Mouse (Mus musculus): Measurements from ENCODE around the gene Dagla. TPM values are rescaled to one million over a fixed set of nuclear protein-coding genes. Genes with fewer than 3 reads are reported as not detected.

The Dagla gene
- polyA plus RNA-seq, 1 experiment from 2014 or later, result 1.3 TPM

DNA sequence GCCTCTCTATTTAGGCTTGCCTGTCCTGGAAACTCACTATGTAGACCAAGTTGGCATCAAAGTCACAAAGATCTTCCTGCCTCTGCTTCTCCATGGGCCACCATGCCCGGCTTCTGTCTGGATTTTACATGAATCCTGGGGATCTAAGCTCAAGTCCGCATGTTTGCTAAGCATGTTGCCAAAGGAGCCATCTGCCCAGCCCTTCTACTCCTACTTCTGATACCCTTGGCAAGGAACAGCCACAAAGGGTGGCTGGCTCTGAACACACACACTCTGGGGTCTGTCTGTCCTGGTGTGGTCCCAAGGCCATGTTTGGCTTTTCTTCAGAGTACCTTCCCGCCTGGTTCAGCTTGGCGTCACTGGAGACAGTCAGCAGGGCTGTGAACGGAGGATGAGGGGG is 2.7 kb upstream of the Dagla start:
- ATAC-seq (ENCODE audit: insufficient number of reproducible peaks, low FRiP score), result no peak
- H3K36me3 ChIP-seq, result no peaks in the 10 kb centered on the region
- H3K4me3 ChIP-seq, result no peak overlapping the region
- peaks cover 18% of the 10 kb centered on the region for H3K4me1 ChIP-seq (replicated peaks)
- no peak overlapping the region for H3K9ac ChIP-seq
- no peaks in the 10 kb centered on the region for H3K9me3 ChIP-seq (replicated peaks)
- no peak overlapping the region for H3K4me2 ChIP-seq
- peaks cover 37% of the 10 kb centered on the region for H3K27me3 ChIP-seq (replicated peaks)
- 81% methylated on average over 5 of the region's 5 CpGs for WGBS
- no peak overlapping the region for H3K27ac ChIP-seq (ENCODE audit: poor library complexity, severe bottlenecking)

DNA sequence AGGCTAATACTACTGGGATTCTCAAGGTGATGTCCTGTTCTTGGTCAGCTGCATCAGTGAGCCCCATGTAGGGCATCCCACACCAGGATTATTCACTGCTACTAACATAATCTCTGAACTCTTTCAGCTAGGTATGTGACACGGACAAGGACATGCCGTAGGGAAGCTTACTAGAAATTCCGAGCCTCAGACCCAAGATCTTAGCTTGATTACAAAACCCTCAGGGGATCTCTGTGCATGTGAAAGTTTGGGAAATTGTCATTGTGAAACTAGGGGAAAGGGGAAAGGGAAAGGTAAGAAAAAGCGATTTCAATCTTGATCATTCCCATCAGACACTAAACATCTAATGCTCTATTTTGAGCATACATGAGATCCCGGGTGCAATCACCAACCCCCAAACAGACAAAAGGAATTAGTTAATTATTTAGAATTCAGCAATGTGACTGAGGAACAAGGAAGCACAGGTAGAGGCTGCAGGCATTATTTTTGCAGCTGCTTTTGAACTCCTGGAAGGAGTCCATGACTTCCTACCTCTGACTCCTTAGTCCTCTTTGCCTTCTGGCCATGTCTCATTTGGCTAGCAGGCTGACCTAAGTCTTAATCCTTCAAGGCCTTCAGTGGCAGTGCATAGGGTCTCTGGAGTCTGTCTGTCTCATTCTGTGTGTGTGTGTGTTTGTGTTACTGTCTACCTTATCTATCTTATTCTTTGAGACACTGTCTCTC is 2.0 kb upstream of the Dagla start:
- no peak for ATAC-seq (ENCODE audit: insufficient number of reproducible peaks, low FRiP score)
- H3K9ac ChIP-seq, result no peak overlapping the region
- no peak overlapping the region for H3K4me2 ChIP-seq
- WGBS, result 75% methylated on average over 5 of the region's 5 CpGs
- peaks cover 44% of the 10 kb centered on the region for H3K27me3 ChIP-seq (replicated peaks)
- no peak overlapping the region for H3K4me3 ChIP-seq
- H3K4me1 ChIP-seq (replicated peaks), result peaks cover 18% of the 10 kb centered on the region
- H3K9me3 ChIP-seq (replicated peaks), result no peaks in the 10 kb centered on the region
- H3K36me3 ChIP-seq, result no peaks in the 10 kb centered on the region
- no peak overlapping the region for H3K27ac ChIP-seq (ENCODE audit: poor library complexity, severe bottlenecking)

DNA sequence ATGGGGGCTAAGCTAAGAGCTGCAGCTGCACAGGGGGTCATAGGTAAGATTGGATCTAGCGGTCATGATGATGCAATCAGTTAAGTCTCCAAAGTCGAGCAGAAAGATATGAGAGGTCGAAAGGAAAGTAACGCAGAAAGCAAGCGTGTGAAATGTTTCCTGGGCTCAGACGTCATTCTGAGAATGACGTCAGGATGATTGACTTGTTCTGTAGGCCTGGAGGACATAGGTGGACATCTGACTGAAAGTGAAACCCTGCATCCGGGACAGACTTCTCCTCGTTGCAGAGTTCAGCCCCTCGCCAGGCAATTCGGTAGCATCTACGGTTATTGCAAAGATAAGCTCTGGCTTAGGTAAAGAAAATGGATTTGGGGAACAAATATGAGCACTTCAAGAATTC is 963 bp upstream of the Dagla start:
- WGBS, result 66% methylated on average over 12 of the region's 12 CpGs
- no peaks in the 10 kb centered on the region for H3K9me3 ChIP-seq (replicated peaks)
- H3K27ac ChIP-seq (ENCODE audit: poor library complexity, severe bottlenecking), result no peak overlapping the region
- H3K4me3 ChIP-seq, result no peak overlapping the region
- H3K4me1 ChIP-seq (replicated peaks), result peaks cover 18% of the 10 kb centered on the region
- ATAC-seq (ENCODE audit: insufficient number of reproducible peaks, low FRiP score), result no peak
- H3K36me3 ChIP-seq, result no peaks in the 10 kb centered on the region
- no peak overlapping the region for H3K4me2 ChIP-seq
- no peak overlapping the region for H3K9ac ChIP-seq
- H3K27me3 ChIP-seq (replicated peaks), result peaks cover 47% of the 10 kb centered on the region

DNA sequence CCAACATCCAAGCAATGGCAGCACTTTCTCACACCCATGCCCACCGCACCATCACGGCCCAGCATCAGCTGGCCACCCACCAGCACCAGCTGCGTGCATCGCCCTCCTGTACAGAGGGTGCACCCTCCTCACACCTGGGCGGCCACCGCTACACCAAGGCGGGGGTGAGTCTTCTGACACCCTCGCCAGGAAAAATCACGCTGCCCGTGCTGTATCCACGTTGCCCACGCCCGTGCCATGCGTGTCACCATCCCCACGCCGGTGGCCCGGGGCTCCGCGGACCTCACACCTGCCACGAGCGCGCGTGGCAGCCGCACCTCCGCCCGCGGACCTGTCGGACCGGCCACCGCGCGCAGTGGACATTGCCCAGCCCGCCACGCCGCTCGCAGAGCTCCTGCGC is 282 bp downstream of the Dagla start:
- Histone ChIP-seq H3K27ac (ENCODE audit: poor library complexity, severe bottlenecking) (no peak overlapping the region), H3K9me3 (replicated peaks) (no peaks in the 10 kb centered on the region), H3K4me3 (peak overlapping the region; percentile 58), H3K36me3 (no peaks in the 10 kb centered on the region), H3K4me2 (peak overlapping the region; percentile 93), H3K27me3 (replicated peaks) (peaks cover 47% of the 10 kb centered on the region), H3K4me1 (replicated peaks) (peaks cover 18% of the 10 kb centered on the region), H3K9ac (peak overlapping the region; percentile 79)
- 0 out of 2 replicates have a peak, but pooled peaks have one; percentile 7 for ATAC-seq (ENCODE audit: insufficient number of reproducible peaks, low FRiP score)
- WGBS, result 11% methylated on average over 36 of the region's 37 CpGs

DNA sequence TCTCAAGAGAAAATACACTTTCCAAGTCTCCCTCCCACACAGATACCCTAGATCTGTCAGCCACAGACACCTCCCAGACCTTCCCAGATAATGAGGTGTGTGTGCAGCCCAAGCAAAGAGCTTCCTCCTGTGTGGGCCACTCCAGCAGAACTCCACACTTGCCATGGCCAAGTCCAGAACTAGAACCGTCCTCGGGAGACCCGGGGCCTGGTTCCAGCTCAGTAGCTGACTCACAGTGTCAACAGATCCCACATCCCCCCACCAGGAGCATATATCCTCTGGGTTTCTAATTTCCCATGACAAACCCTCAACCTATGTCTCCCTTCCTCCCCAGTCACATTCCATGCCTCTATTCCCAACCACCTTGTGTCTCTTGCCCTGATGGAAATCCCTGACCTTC is 1.8 kb downstream of the Dagla start:
- 75% methylated on average over 3 of the region's 3 CpGs for WGBS
- no peak overlapping the region for H3K4me2 ChIP-seq
- no peak overlapping the region for H3K27ac ChIP-seq (ENCODE audit: poor library complexity, severe bottlenecking)
- H3K4me1 ChIP-seq (replicated peaks), result peaks cover 20% of the 10 kb centered on the region
- H3K9me3 ChIP-seq (replicated peaks), result no peaks in the 10 kb centered on the region
- H3K4me3 ChIP-seq, result no peak overlapping the region
- no peak for ATAC-seq (ENCODE audit: insufficient number of reproducible peaks, low FRiP score)
- H3K36me3 ChIP-seq, result no peaks in the 10 kb centered on the region
- no peak overlapping the region for H3K9ac ChIP-seq
- peaks cover 49% of the 10 kb centered on the region for H3K27me3 ChIP-seq (replicated peaks)

DNA sequence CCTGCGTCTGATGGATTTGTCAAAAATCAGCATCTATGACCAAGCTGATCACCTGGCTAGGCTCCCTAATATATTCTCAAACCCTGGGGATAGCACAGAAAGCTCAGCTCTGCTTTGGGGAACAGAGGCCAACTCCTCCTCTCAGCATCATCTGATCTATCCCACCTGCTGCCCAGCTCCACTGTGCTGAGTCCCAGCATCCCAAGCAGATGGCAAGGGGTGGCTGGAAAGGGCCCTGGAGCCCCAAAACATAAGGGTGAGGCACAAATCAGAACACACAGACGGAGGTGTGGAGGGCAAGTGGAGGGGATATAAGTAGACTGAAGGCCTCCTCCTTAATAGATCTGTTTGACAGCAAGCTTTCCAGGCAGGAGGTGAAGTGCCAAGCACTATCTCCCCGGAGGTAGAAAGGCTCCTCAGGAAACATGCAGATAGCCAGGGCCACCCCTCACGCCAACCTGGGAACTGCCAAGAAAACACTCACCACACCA is 2.8 kb downstream of the Dagla start:
- Histone ChIP-seq H3K9ac (no peak overlapping the region), H3K4me2 (no peak overlapping the region), H3K36me3 (no peaks in the 10 kb centered on the region), H3K27ac (ENCODE audit: poor library complexity, severe bottlenecking) (no peak overlapping the region), H3K4me3 (no peak overlapping the region), H3K27me3 (replicated peaks) (peaks cover 43% of the 10 kb centered on the region), H3K4me1 (replicated peaks) (peaks cover 29% of the 10 kb centered on the region), H3K9me3 (replicated peaks) (no peaks in the 10 kb centered on the region)
- ATAC-seq (ENCODE audit: insufficient number of reproducible peaks, low FRiP score), result no peak
- 55% methylated on average over 4 of the region's 4 CpGs for WGBS

DNA sequence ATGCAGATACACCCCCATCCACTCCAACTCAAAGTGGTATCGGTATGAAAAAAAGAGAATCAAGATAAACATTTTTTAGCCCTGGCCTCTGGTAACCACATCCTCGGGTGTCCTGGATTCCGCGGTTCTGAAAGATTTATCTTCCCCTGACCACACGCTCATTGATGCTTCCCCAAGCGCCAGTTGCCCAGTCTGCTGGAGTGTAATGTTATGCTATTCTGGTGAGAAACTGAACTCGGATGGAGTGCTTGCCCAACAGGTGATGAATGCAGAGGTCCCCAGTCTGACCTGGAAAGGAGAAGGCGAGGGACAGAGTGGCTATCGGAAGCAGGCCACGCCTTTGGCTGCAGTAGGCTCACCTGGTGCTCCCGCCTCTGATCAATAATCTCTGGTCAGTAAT is 3.4 kb downstream of the Dagla start:
- H3K27me3 ChIP-seq (replicated peaks), result peaks cover 40% of the 10 kb centered on the region

DNA sequence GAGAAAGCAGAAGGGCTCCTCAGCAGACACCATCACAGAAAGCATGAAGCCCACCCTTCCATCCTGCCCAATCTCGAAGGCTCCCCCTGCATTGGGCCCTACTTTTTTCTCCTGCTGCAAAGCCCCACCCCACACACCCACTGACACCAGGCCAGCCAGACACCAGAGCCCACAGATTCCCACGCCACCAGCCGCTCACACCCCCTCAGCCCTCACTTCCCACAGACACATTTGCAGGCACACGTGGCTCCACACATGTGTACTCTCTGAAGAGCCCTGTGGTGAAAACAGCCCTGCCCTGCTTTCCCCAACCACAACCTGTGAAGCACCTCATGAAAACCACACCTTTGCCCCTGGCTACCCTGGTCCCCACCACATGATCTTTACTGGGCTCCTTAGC is 3.9 kb downstream of the Dagla start:
- Histone ChIP-seq H3K4me2 (no peak overlapping the region), H3K9me3 (replicated peaks) (no peaks in the 10 kb centered on the region), H3K9ac (no peak overlapping the region), H3K36me3 (no peaks in the 10 kb centered on the region), H3K27me3 (replicated peaks) (peaks cover 35% of the 10 kb centered on the region), H3K4me3 (no peak overlapping the region), H3K27ac (ENCODE audit: poor library complexity, severe bottlenecking) (no peak overlapping the region), H3K4me1 (replicated peaks) (peaks cover 40% of the 10 kb centered on the region)
- WGBS, result 87% methylated on average over 4 of the region's 4 CpGs
- no peak for ATAC-seq (ENCODE audit: insufficient number of reproducible peaks, low FRiP score)

More for the DNA sequence above, 3.4 kb downstream of the Dagla start:
- no peak overlapping the region for H3K9ac ChIP-seq
- H3K27ac ChIP-seq (ENCODE audit: poor library complexity, severe bottlenecking), result no peak overlapping the region
- H3K4me3 ChIP-seq, result no peak overlapping the region
- H3K36me3 ChIP-seq, result no peaks in the 10 kb centered on the region
- H3K9me3 ChIP-seq (replicated peaks), result no peaks in the 10 kb centered on the region
- WGBS, result 58% methylated on average over 11 of the region's 11 CpGs
- H3K4me2 ChIP-seq, result no peak overlapping the region
- H3K4me1 ChIP-seq (replicated peaks), result peaks cover 36% of the 10 kb centered on the region
- ATAC-seq (ENCODE audit: insufficient number of reproducible peaks, low FRiP score), result no peak

DNA sequence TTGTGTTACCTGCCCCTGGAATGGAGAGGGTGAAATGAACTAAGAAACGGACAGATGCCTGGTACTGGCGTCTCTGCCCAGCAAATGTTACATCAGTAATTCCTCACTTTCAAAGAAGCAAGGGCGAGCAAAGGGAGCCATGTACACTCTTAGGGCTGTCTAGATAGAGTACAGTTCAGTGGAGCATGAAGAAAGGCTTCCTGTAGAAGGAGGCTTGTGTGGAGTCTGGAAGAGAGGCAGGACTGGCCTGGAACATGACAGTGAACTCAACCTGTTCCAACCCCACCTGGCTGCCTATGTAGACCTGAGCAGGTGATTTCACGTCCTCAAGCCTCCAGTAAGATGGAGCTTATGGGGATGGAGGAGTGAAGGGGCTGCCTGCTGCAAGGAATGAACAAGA is 6.4 kb downstream of the Dagla start:
- Histone ChIP-seq H3K27me3 (replicated peaks) (peaks cover 16% of the 10 kb centered on the region), H3K4me3 (no peak overlapping the region), H3K9me3 (replicated peaks) (no peaks in the 10 kb centered on the region), H3K9ac (no peak overlapping the region), H3K27ac (ENCODE audit: poor library complexity, severe bottlenecking) (no peak overlapping the region), H3K4me2 (no peak overlapping the region), H3K36me3 (no peaks in the 10 kb centered on the region), H3K4me1 (replicated peaks) (peaks cover 50% of the 10 kb centered on the region)
- WGBS, result 66% methylated on average over 4 of the region's 4 CpGs
- no peak for ATAC-seq (ENCODE audit: insufficient number of reproducible peaks, low FRiP score)

DNA sequence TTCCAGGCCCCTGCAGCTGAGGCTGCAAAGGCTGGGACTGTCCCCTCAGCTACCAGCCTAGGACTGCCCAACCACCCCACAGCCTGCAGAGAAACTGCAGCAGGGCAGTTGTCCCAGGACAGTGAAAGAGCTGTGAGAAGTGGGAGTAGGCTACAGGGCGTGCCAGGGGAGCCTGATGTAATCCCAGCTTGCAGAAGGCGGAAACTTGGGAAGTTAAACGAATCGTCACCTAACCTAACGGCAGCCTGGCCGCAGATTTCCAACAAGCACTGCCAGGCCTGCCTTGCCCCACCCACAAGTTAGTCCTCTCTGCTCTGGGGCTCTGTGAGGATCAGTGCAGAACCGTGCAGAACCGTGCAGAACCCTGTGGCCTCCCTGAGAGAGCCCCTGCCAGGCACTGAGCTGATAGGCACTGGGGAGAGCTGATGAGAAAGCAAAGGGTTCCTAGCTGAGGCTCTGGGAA is 7.6 kb downstream of the Dagla start:
- Histone ChIP-seq H3K9me3 (replicated peaks) (no peaks in the 10 kb centered on the region), H3K4me2 (peak overlapping the region; percentile 34), H3K4me3 (no peak overlapping the region), H3K4me1 (replicated peaks) (peaks cover 47% of the 10 kb centered on the region), H3K27ac (ENCODE audit: poor library complexity, severe bottlenecking) (peak overlapping the region; percentile 59), H3K27me3 (replicated peaks) (peaks cover 9% of the 10 kb centered on the region), H3K9ac (peak overlapping the region; percentile 5; the same call in 1 of the 2 replicates), H3K36me3 (no peaks in the 10 kb centered on the region)
- 20% methylated on average over 8 of the region's 8 CpGs for WGBS
- peak; percentile 58 for ATAC-seq (ENCODE audit: insufficient number of reproducible peaks, low FRiP score)

DNA sequence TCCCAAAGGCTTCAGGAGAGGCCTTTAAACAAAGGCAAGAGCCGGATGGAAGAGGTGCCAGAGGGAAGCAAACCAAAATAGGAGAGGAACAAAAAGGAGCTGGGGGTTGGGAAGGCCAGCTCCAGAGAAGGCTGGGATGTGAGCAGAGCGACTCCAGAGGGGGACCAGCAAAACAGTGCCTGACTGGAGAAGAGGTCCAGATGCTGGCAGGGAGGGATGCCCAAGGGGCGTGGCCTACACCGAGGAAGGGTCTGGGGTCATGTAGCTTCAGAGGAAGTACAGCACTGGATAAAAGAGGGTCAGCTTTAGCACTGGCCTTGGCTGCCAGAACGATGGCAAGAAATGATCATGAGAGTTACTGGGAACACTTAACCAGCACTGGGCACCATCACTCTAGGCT is 8.4 kb downstream of the Dagla start:
- 40% methylated on average over 5 of the region's 5 CpGs for WGBS
- Histone ChIP-seq H3K27me3 (replicated peaks) (peaks cover 6% of the 10 kb centered on the region), H3K4me3 (no peak overlapping the region), H3K36me3 (no peaks in the 10 kb centered on the region), H3K9me3 (replicated peaks) (no peaks in the 10 kb centered on the region), H3K9ac (0 out of 2 replicates have a peak overlapping the region, but pooled peaks have one; percentile 5), H3K4me2 (no peak overlapping the region), H3K4me1 (replicated peaks) (peaks cover 51% of the 10 kb centered on the region), H3K27ac (ENCODE audit: poor library complexity, severe bottlenecking) (peak overlapping the region; percentile 59; the same call in 1 of the 2 replicates)
- no peak for ATAC-seq (ENCODE audit: insufficient number of reproducible peaks, low FRiP score)
